Mouse (Mus musculus): ENCODE measurements around the gene Slc29a1. TPM values are rescaled to one million over a fixed set of nuclear protein-coding genes. Genes with fewer than 3 reads are reported as not detected.
"Not testable (repeated sequence)": the region's sequence is repeated elsewhere in the genome, so short reads cannot be mapped to it uniquely, and the experiment has no call there.

Slc29a1 gene
- polyA plus RNA-seq, 1 experiment from 2014 or later: 33.2 TPM

- 0 out of 2 replicates have a peak, but pooled peaks cover 5% of the 10 kb centered on the region for H3K4me1 ChIP-seq (ENCODE audit: control insufficient read depth, insufficient read depth, low read length)
- DNase-seq (peak; percentile 87), ATAC-seq (ENCODE audit: low FRiP score, low TSS enrichment) (peak; percentile 79)
- 1% methylated on average over 34 of the region's 34 CpGs for WGBS
- H3K36me3 ChIP-seq (ENCODE audit: control insufficient read depth, insufficient read depth, low read length): no peaks in the 10 kb centered on the region
- no peaks in the 10 kb centered on the region for H3K27me3 ChIP-seq (ENCODE audit: control insufficient read depth, insufficient read depth, low read length)
- H3K9me3 ChIP-seq (ENCODE audit: control insufficient read depth, low read length): no peaks in the 10 kb centered on the region
- peak overlapping the region; percentile 60 for H3K27ac ChIP-seq (replicated peaks; ENCODE audit: low read depth, low read length)
- peak overlapping the region; percentile 58 for H3K9ac ChIP-seq (replicated peaks; ENCODE audit: low read length)
- H3K4me2 ChIP-seq (ENCODE audit: low read length): peak overlapping the region; percentile 74
- H3K4me3 ChIP-seq (replicated peaks; ENCODE audit: low read depth, low read length): peak overlapping the region; percentile 46
Observed at GRCm38 (mm10) chr17:45629861-45630694, 30.7 kb upstream of the Slc29a1 start.

DNA sequence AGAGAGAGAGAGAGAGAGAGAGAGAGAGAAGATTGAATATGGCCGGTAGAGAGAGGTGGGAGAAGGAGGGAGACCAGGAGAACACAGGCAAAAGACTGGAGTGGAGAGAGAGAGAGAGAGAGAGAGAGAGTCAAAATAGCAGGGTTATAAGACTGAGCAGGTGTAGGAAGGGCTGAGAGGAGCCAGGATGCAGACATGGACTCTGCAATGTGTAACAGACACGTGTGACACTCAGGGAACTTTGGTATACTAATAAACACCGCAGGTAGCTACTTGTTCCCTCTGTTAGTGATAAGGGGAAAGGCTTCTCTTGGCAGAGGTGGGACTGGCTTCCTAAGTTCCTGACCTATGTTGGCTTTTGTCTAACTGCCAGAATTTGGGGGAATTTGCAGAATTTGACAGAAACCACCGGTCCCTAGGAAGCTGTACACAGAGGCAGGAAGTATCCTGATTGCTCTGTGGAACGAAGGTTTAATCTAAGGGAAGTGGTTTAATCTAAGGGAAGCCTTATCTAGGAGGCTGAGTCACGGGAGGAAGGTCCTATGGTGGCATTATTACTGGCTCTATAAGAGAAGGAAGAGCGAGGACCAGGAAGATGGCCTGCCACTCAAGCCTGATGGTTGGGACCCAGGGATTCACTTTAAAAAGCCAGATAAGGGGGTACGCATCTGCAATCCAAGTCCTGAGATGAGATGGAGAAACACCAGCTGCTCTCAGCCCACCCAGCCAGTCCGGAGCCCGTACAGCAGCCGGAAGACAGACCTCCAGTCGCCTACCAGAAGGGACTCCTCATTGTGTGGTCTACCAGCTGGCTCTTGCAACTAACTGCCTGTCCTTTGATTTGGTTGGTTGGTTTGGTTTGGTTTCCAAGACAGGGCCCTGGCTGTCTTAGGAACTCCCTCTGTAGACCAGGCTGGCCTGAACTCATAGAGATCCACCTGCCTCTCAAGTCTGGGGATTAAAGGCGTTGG lies 29.8 kb upstream of the Slc29a1 start:
- peak overlapping the region; percentile 46 for H3K4me3 ChIP-seq (replicated peaks; ENCODE audit: low read depth, low read length)
- no peak for ATAC-seq (ENCODE audit: low FRiP score, low TSS enrichment)
- H3K27me3 ChIP-seq (ENCODE audit: control insufficient read depth, insufficient read depth, low read length): no peaks in the 10 kb centered on the region
- H3K27ac ChIP-seq (replicated peaks; ENCODE audit: low read depth, low read length): peak overlapping the region; percentile 60; the same call in 1 of the 2 replicates
- H3K36me3 ChIP-seq (ENCODE audit: control insufficient read depth, insufficient read depth, low read length): no peaks in the 10 kb centered on the region
- no peaks in the 10 kb centered on the region for H3K9me3 ChIP-seq (ENCODE audit: control insufficient read depth, low read length)
- H3K4me2 ChIP-seq (ENCODE audit: low read length): peak overlapping the region; percentile 74
- no peak for DNase-seq
- H3K4me1 ChIP-seq (ENCODE audit: control insufficient read depth, insufficient read depth, low read length): 0 out of 2 replicates have a peak, but pooled peaks cover 5% of the 10 kb centered on the region
- H3K9ac ChIP-seq (replicated peaks; ENCODE audit: low read length): peak overlapping the region; percentile 58; the same call in 1 of the 2 replicates
- WGBS: 61% methylated on average over 13 of the region's 13 CpGs

DNA sequence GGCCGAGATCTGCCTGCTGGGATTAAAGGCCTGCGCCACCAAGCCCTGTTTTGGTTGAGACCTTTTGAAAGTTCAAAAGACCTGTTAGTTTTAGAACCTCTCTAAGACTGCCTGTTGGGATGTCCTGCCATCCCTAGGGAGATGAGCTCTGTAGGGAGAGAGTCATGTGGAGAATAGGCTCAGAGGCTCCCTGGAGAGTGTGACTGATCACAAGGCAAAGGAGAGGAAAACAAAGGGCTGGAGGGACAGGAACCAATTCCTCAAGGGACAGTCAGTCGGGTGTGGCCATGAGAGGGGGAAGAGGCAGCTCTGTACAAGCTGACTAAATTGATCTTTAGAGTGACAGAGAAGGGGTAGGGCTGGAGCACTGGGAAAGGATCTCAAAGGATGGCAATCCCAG lies 28.8 kb upstream of the Slc29a1 start:
- H3K4me2 ChIP-seq (ENCODE audit: low read length): no peak overlapping the region
- H3K36me3 ChIP-seq (ENCODE audit: control insufficient read depth, insufficient read depth, low read length): no peaks in the 10 kb centered on the region
- H3K27me3 ChIP-seq (ENCODE audit: control insufficient read depth, insufficient read depth, low read length): no peaks in the 10 kb centered on the region
- DNase-seq (no peak), ATAC-seq (ENCODE audit: low FRiP score, low TSS enrichment) (no peak)
- H3K4me3 ChIP-seq (replicated peaks; ENCODE audit: low read depth, low read length): no peak overlapping the region
- no peak overlapping the region for H3K27ac ChIP-seq (replicated peaks; ENCODE audit: low read depth, low read length)
- 16% methylated on average over 3 of the region's 3 CpGs for WGBS
- no peak overlapping the region for H3K9ac ChIP-seq (replicated peaks; ENCODE audit: low read length)
- H3K4me1 ChIP-seq (ENCODE audit: control insufficient read depth, insufficient read depth, low read length): 0 out of 2 replicates have a peak, but pooled peaks cover 5% of the 10 kb centered on the region
- no peaks in the 10 kb centered on the region for H3K9me3 ChIP-seq (ENCODE audit: control insufficient read depth, low read length)

GRCm38 (mm10) chr17:45626577-45627134 lies 27.2 kb upstream of the Slc29a1 start:
- no peak overlapping the region for H3K27ac ChIP-seq (replicated peaks; ENCODE audit: low read depth, low read length)
- H3K9ac ChIP-seq (replicated peaks; ENCODE audit: low read length): no peak overlapping the region
- 0 out of 2 replicates have a peak, but pooled peaks cover 5% of the 10 kb centered on the region for H3K4me1 ChIP-seq (ENCODE audit: control insufficient read depth, insufficient read depth, low read length)
- H3K4me3 ChIP-seq (replicated peaks; ENCODE audit: low read depth, low read length): no peak overlapping the region
- H3K27me3 ChIP-seq (ENCODE audit: control insufficient read depth, insufficient read depth, low read length): no peaks in the 10 kb centered on the region
- ATAC-seq (ENCODE audit: low FRiP score, low TSS enrichment) (no peak), DNase-seq (peak; percentile 92)
- 19% methylated on average over 15 of the region's 15 CpGs for WGBS
- H3K9me3 ChIP-seq (ENCODE audit: control insufficient read depth, low read length): no peaks in the 10 kb centered on the region
- no peak overlapping the region; the same call in 1 of the 2 replicates for H3K4me2 ChIP-seq (ENCODE audit: low read length)
- no peaks in the 10 kb centered on the region for H3K36me3 ChIP-seq (ENCODE audit: control insufficient read depth, insufficient read depth, low read length)

DNA sequence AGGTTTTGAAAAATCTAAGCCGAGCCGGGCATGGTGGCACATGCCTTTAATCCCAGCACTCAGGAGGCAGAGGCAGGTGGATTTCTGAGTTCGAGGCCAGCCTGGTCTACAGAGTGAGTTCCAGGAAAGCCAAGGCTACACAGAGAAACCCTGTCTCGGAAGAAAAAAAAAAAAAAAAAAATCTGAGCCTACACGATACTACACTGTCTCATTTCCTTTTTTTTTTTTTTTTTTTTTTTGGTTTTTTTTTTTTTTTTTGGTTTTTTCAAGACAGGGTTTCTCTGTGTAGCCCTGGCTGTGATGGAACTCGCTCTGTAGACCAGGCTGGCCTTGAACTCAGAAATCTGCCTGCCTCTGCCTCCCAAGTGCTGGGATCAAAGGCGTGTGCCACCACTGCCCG lies 24.0 kb upstream of the Slc29a1 start:
- ATAC-seq (ENCODE audit: low FRiP score, low TSS enrichment); H3K4me1 ChIP-seq (ENCODE audit: control insufficient read depth, insufficient read depth, low read length); H3K36me3 ChIP-seq (ENCODE audit: control insufficient read depth, insufficient read depth, low read length); DNase-seq; H3K4me3 ChIP-seq (replicated peaks; ENCODE audit: low read depth, low read length); H3K9ac ChIP-seq (replicated peaks; ENCODE audit: low read length); H3K27me3 ChIP-seq (ENCODE audit: control insufficient read depth, insufficient read depth, low read length); H3K9me3 ChIP-seq (ENCODE audit: control insufficient read depth, low read length); H3K4me2 ChIP-seq (ENCODE audit: low read length); H3K27ac ChIP-seq (replicated peaks; ENCODE audit: low read depth, low read length): not testable (repeated sequence)
- 93% methylated on average over 8 of the region's 8 CpGs for WGBS

DNA sequence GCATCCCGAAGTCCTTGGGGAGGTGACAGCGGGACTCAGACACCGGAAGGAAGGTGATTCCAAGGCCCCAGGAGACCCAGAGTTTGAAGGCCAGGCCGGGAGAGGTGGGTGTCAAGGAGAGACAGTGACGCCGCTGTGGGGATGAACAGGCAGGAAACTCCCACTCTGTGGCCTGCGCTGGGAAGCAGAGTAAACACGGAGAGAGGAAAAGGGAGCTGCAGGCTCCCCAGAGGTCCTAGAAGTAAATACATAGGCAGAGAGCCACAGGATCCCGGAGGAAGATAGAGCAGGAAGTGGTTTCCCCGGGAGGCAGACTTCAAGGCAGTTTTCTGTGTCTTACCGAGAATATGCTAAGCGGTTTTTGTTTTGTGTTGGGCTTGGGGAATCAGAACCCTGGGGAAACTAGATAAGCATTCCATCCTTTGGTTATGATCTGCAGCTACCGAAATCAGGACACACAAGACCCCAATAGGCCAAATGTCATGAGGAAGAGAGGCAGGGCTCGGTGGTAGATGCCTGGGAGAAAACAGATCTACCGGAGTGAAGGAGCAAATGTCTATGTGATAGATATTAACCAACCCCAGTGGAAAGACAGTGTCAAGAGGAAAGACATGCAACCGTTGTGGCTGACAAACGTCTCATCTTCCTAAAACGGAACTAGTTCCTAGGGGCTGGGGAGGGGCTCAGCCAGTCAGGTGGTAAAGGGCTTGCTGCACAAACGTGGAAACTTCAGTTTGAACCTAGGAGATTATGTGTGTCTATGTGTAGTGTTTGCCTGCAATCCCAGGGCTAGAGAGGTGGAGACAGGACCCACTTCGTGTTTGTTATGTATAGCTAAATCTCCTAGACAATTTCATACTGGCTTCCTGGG lies 20.2 kb upstream of the Slc29a1 start:
- H3K4me3 ChIP-seq (replicated peaks; ENCODE audit: low read depth, low read length): no peak overlapping the region
- no peaks in the 10 kb centered on the region for H3K27me3 ChIP-seq (ENCODE audit: control insufficient read depth, insufficient read depth, low read length)
- 33% methylated on average over 20 of the region's 20 CpGs for WGBS
- H3K4me1 ChIP-seq (ENCODE audit: control insufficient read depth, insufficient read depth, low read length): no peaks in the 10 kb centered on the region
- H3K27ac ChIP-seq (replicated peaks; ENCODE audit: low read depth, low read length): no peak overlapping the region
- no peak for DNase-seq
- H3K9me3 ChIP-seq (ENCODE audit: control insufficient read depth, low read length): no peaks in the 10 kb centered on the region
- no peaks in the 10 kb centered on the region for H3K36me3 ChIP-seq (ENCODE audit: control insufficient read depth, insufficient read depth, low read length)
- ATAC-seq (ENCODE audit: low FRiP score, low TSS enrichment): no peak
- peak overlapping the region; percentile 17 for H3K4me2 ChIP-seq (ENCODE audit: low read length)
- no peak overlapping the region for H3K9ac ChIP-seq (replicated peaks; ENCODE audit: low read length)

DNA sequence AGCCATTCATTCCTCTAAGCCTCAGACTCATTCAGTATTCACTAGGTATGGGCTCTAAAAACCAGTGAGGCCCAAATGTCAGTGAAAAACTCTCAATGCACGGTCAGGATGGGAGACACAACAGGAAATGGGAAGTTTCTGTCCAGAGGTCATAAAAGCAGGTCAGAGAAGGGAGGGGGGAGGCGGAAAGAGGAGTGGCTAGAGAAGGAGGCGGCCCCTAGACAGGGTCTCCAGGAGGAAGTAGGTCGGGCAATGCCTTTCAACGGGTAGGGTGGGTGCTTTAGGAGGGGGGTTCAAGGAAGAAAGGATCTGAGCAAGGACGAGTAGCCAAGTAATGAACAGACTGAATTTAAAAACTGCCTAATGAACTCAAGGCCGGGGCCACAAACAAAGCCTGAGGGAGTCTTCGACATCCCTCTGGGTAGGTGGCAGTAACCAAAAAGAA lies 19.6 kb upstream of the Slc29a1 start:
- Histone ChIP-seq H3K27me3 (ENCODE audit: control insufficient read depth, insufficient read depth, low read length) (no peaks in the 10 kb centered on the region), H3K36me3 (ENCODE audit: control insufficient read depth, insufficient read depth, low read length) (no peaks in the 10 kb centered on the region), H3K4me2 (ENCODE audit: low read length) (peak overlapping the region; percentile 17), H3K9me3 (ENCODE audit: control insufficient read depth, low read length) (no peaks in the 10 kb centered on the region), H3K4me3 (replicated peaks; ENCODE audit: low read depth, low read length) (no peak overlapping the region), H3K4me1 (ENCODE audit: control insufficient read depth, insufficient read depth, low read length) (no peaks in the 10 kb centered on the region), H3K27ac (replicated peaks; ENCODE audit: low read depth, low read length) (no peak overlapping the region), H3K9ac (replicated peaks; ENCODE audit: low read length) (no peak overlapping the region)
- 17% methylated on average over 8 of the region's 8 CpGs for WGBS
- no peak for ATAC-seq (ENCODE audit: low FRiP score, low TSS enrichment)
- no peak for DNase-seq

Measured in midbrain, embryonic 14.5 days (tissue).